Mouse (Mus musculus) neural tube, embryonic 11.5 days (tissue): Measurements from ENCODE around the gene Ruvbl2. TPM values are rescaled to one million over a fixed set of nuclear protein-coding genes. Genes with fewer than 3 reads are reported as not detected.

Experiments used
- ATAC-seq: fragments of 200-750 bp; cut with Nextera tagmentation; 2 replicates; pipeline ENCODE4 v1.8.0; 2017; ENCODE audit warnings: moderate number of reproducible peaks, mild to moderate bottlenecking, moderate TSS enrichment, moderate library complexity; ENCODE audit not compliant: insufficient read depth, low FRiP score, low TSS enrichment
- DNase-seq: peaks from one replicate; pipeline ENCODE4 v3.0.0-alpha.2; 2015; ENCODE audit warnings: low spot score
- H3K27ac ChIP-seq: fragments of 300-500 bp; sonication (generic); 2 replicates; pipeline ENCODE4 v1.5.1; 2014; ENCODE audit warnings: low read depth, mild to moderate bottlenecking, low read length
- H3K27me3 ChIP-seq: fragments of 300-500 bp; sonication (generic); 2 replicates; pipeline ENCODE4 v1.6.1; 2014; ENCODE audit warnings: mild to moderate bottlenecking, low read length, mixed read lengths; ENCODE audit not compliant: control insufficient read depth, insufficient read depth
- H3K36me3 ChIP-seq: fragments of 300-500 bp; sonication (generic); 2 replicates; pipeline ENCODE4 v1.6.1; 2014; ENCODE audit warnings: mild to moderate bottlenecking, low read length, moderate library complexity, mixed read lengths; ENCODE audit not compliant: control insufficient read depth, insufficient read depth
- H3K4me1 ChIP-seq: fragments of 300-500 bp; sonication (generic); 2 replicates; pipeline ENCODE4 v1.6.1; 2014; ENCODE audit warnings: low read length, mixed read lengths; ENCODE audit not compliant: control insufficient read depth, insufficient read depth
- H3K4me2 ChIP-seq: fragments of 300-500 bp; sonication (generic); 2 replicates; pipeline ENCODE4 v1.6.1; 2014; ENCODE audit warnings: low read depth, mild to moderate bottlenecking, moderate library complexity
- H3K4me3 ChIP-seq: fragments of 300-500 bp; sonication (generic); 2 replicates; pipeline ENCODE4 v1.5.1; 2014; ENCODE audit warnings: low read depth, low read length
- H3K9ac ChIP-seq: fragments of 300-500 bp; sonication (generic); 2 replicates; pipeline ENCODE4 v1.6.1; 2014; ENCODE audit warnings: mild to moderate bottlenecking, low read length
- H3K9me3 ChIP-seq: fragments of 300-500 bp; sonication (generic); 2 replicates; pipeline ENCODE4 v1.6.1; 2016; ENCODE audit warnings: low read length; ENCODE audit not compliant: control insufficient read depth
- WGBS: fragments of 180-500 bp; shearing (Covaris S2); extraction: QIAGEN DNeasy Blood & Tissue Kit; methylation state at CpG from one replicate; pipeline ENCODE4 v1.1.7; 2014; 5-methylcytosine and 5-hydroxymethylcytosine counted together
- polyA plus RNA-seq: library from polyadenylated mRNA; unstranded; fragments of >200 nt; fragmentation: Nextera tagmentation; extraction: Ambion mirVana; gene quantifications from 2 replicates; pipeline ENCODE4 v1.2.1, GENCODE M21; 2014

Gene Ruvbl2
- polyA plus RNA-seq, 1 experiment from 2014 or later, result 172 TPM

DNA sequence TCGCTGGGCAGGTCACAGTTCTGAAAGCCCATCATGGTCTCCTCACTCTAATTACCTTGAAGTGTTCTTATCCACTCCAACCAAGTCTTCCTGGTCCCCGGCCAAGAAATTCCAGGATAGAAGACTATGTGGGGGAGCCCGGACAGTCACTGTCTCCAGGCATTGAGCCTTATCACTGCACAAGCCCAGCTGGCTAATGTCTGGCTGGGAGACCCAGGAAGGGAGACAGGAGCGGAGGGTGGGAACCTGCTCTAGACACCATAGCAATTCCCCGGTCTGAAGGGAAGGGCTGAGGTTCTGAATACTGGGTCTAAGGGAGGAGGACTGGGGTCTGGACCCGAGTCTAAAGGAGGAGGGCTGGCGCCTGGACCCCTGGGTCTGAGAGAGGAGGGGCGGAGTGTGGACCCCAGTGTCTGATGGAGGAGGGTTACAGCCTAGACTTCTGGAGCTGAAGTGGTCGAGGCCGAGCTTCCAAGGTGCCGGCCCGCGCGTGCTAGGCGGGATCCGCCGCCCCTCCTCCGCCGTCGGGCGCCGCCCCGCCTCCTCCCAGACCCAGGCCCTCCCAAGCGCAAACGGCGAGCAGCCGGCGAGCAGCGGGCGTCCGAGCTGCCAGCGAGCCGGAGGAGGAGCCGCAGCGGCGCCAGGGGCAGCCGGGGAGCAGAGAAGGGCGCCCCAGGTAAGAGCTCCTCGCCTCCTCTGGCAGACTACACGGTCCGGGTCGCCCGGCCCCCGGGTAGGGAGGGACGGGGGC, 24.6 kb downstream of the Ruvbl2 start, which contains the start of gene Ntf5:
TSS of gene Ntf5 (plus strand) at position 583 of the 751 bp plus-strand sequence.
- Histone ChIP-seq H3K36me3 (no peaks in the 10 kb centered on the region), H3K9me3 (no peaks in the 10 kb centered on the region), H3K4me3 (peak within 1 kb of the TSS; percentile 41), H3K27me3 (peaks cover 99% of the 10 kb centered on the region), H3K4me1 (no peaks in the 10 kb centered on the region), H3K9ac (peak within 1 kb of the TSS; percentile 39), H3K27ac (no peak within 1 kb of the TSS), H3K4me2 (peak within 1 kb of the TSS; percentile 82)
- WGBS, result 3% methylated on average over 43 of the region's 45 CpGs
- ATAC-seq (0 out of 2 replicates have a peak, but pooled peaks have one; percentile 38), DNase-seq (peak; percentile 55)

DNA sequence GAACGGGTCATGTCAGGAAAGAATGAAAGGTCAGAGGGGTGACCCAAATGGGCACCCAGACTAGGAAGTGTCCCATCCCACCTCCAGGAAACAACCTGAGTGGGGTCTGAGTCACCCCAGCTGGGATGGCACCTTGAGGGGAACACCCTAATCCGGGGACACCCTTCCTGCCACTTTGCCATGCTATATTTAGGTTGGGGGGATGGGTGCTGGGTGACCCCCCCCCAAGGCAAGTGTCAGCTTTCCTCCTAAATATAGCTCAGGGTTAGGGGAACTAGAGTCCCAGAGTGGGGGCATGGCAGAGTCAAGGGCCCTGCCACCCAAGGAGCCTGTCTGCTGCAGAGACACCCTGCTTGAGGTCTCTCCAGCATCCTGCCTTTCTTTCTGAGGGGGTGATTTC, 25.5 kb downstream of the Ruvbl2 start:
- Histone ChIP-seq H3K27me3 (peaks cover 99% of the 10 kb centered on the region), H3K9ac (no peak overlapping the region), H3K4me1 (no peaks in the 10 kb centered on the region), H3K27ac (no peak overlapping the region), H3K9me3 (no peaks in the 10 kb centered on the region), H3K4me2 (no peak overlapping the region), H3K36me3 (no peaks in the 10 kb centered on the region), H3K4me3 (no peak overlapping the region)
- no peak for DNase-seq
- 100% methylated on average over 2 of the region's 2 CpGs for WGBS
- ATAC-seq, result no peak

DNA sequence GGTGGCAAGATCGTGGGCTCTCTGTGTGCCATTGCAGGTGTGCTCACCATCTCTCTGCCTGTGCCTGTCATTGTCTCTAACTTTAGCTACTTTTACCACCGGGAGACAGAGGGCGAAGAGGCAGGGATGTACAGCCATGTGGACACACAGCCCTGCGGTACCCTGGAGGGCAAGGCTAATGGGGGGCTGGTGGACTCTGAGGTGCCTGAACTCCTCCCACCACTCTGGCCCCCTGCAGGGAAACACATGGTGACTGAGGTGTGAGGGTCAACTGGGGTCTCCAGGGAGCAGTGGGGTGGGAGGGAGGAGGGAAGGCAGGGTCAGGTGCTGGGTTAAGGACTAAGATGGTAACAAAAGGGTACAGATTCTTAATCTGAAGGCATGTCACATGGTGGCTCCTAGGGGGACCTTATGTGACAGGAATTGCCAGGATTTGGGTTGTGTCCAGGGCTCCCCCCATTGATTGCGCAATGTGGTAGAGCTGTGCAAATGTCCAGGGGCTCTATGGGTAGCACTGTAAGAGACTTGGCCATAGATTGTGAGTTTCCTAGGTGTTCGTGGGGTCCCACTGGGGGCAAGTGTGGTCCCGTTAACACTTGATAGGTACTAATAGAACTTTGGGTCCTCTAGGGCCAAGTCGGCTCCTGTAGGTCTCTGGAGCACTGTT, 28.3 kb downstream of the Ruvbl2 start:
- Histone ChIP-seq H3K27ac (no peak overlapping the region), H3K27me3 (peaks cover 95% of the 10 kb centered on the region), H3K4me2 (no peak overlapping the region), H3K4me1 (no peaks in the 10 kb centered on the region), H3K36me3 (no peaks in the 10 kb centered on the region), H3K4me3 (no peak overlapping the region), H3K9ac (no peak overlapping the region), H3K9me3 (no peaks in the 10 kb centered on the region)
- WGBS, result 92% methylated on average over 8 of the region's 8 CpGs
- no peak for ATAC-seq
- DNase-seq, result no peak

DNA sequence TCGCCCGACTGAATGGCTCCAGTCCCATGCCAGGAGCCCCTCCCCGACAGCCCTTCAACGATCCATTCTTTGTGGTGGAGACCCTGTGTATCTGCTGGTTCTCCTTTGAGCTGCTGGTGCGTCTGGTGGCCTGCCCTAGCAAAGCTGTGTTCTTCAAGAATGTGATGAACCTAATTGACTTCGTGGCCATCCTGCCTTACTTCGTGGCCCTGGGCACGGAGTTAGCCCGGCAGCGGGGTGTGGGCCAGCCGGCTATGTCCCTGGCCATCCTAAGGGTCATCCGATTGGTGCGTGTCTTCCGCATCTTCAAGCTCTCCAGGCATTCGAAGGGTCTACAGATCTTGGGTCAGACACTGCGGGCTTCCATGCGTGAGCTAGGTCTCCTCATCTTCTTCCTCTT, 28.9 kb downstream of the Ruvbl2 start:
- peaks cover 88% of the 10 kb centered on the region for H3K27me3 ChIP-seq
- no peak overlapping the region for H3K4me3 ChIP-seq
- no peaks in the 10 kb centered on the region for H3K9me3 ChIP-seq
- H3K9ac ChIP-seq, result no peak overlapping the region
- WGBS, result 89% methylated on average over 17 of the region's 17 CpGs
- ATAC-seq (no peak), DNase-seq (no peak)
- no peak overlapping the region for H3K4me2 ChIP-seq
- no peaks in the 10 kb centered on the region for H3K36me3 ChIP-seq
- no peaks in the 10 kb centered on the region for H3K4me1 ChIP-seq
- H3K27ac ChIP-seq, result no peak overlapping the region

DNA sequence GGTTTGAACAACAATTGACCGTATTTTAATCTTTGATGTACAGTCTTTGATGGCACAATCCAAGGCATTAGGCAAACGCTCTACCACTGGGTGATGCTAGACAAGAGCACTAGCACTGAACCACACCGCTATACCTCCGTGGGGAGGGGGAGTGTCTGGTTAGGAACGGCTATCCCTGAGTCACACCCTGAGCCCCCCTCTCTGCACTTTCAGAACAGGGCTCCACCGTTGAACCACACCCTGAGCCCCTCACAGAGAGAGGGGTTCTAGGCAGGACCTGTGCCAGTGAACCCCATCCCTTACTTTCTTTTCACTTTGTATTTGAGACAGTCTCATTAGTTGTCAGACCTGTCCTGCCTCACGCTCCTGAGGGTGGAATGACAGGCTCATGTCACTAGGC, 29.5 kb downstream of the Ruvbl2 start:
- 72% methylated on average over 7 of the region's 7 CpGs for WGBS
- DNase-seq, result no peak

DNA sequence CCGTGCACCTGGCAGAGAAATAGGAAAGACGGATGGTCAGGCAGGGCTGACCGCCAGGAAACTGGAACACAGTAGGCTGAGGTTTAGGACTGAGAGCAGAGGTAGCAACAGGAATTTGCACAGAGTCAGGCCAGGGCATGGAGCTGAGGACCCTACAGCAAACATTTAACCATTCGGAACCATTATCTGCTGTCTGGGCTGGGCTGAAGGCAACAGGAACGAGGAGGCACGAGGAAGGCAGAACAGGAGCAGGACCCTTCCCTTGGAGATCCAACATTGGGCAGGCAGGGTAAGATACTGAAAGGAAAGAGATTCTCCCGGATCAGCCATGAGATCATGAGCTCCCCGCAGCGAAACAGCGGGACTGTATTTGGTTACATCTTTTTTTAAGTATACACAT, 30.1 kb downstream of the Ruvbl2 start:
- 85% methylated on average over 10 of the region's 10 CpGs for WGBS
- H3K4me1 ChIP-seq, result no peaks in the 10 kb centered on the region
- H3K27ac ChIP-seq, result no peak overlapping the region
- H3K9ac ChIP-seq, result no peak overlapping the region
- no peak for ATAC-seq
- H3K9me3 ChIP-seq, result no peaks in the 10 kb centered on the region
- H3K36me3 ChIP-seq, result no peaks in the 10 kb centered on the region
- H3K4me2 ChIP-seq, result no peak overlapping the region
- H3K27me3 ChIP-seq, result peaks cover 77% of the 10 kb centered on the region
- H3K4me3 ChIP-seq, result no peak overlapping the region
- DNase-seq, result no peak

More for the DNA sequence above, 29.5 kb downstream of the Ruvbl2 start:
- no peak overlapping the region for H3K9ac ChIP-seq
- H3K4me2 ChIP-seq, result no peak overlapping the region
- H3K9me3 ChIP-seq, result no peaks in the 10 kb centered on the region
- H3K27ac ChIP-seq, result no peak overlapping the region
- no peaks in the 10 kb centered on the region for H3K4me1 ChIP-seq
- no peak overlapping the region for H3K4me3 ChIP-seq
- H3K27me3 ChIP-seq, result peaks cover 82% of the 10 kb centered on the region
- ATAC-seq, result no peak
- no peaks in the 10 kb centered on the region for H3K36me3 ChIP-seq

DNA sequence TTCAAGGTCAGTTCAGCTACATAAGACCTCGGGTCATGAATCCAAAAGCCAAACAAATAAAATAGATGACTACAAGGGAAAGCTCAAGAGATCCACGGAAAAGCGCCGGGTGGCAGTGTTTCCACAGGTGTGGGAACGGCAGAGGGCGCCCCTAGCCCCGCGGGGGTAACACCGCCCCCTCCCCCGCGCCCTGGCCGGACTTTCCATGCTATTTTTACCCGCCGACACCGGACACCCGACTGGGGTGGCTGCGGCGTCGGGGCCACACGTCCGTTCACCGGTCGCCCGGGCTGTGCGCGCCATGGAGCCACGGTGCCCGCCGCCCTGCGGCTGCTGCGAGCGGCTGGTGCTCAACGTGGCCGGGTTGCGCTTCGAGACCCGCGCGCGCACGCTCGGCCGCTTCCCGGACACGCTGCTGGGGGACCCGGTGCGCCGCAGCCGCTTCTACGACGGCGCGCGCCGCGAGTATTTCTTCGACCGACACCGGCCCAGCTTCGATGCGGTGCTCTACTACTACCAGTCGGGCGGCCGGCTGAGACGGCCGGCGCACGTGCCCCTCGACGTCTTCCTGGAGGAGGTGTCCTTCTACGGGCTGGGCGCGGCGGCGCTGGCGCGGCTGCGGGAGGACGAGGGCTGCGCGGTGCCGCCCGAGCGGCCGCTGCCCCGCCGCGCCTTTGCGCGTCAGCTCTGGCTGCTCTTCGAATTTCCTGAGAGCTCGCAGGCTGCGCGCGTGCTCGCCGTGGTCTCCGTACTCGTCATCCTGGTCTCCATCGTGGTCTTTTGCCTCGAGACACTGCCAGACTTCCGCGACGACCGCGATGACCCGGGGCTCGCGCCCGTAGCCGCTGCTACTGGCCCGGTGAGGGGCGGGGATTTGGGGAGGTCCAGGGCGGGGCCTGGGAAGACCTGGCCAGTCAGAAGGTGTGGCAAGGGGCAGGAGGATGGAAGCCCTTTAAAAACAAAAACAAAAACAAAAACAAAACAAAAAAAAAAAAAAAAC, 31.4 kb downstream of the Ruvbl2 start:
- no peak for DNase-seq
- Histone ChIP-seq H3K9me3 (no peaks in the 10 kb centered on the region), H3K36me3 (no peaks in the 10 kb centered on the region), H3K4me1 (no peaks in the 10 kb centered on the region), H3K27ac (no peak overlapping the region), H3K4me2 (peak overlapping the region; percentile 32), H3K4me3 (peak overlapping the region; percentile 30), H3K9ac (no peak overlapping the region), H3K27me3 (peaks cover 63% of the 10 kb centered on the region)
- 2% methylated on average over 114 of the region's 114 CpGs for WGBS
- no peak for ATAC-seq
